Mouse (Mus musculus): ENCODE data around the gene Btnl2. TPM values are rescaled to one million over a fixed set of nuclear protein-coding genes. Genes with fewer than 3 reads are reported as not detected.

Btnl2 gene
- polyA plus RNA-seq, 1 experiment from 2014 or later = 0.14 TPM

DNA sequence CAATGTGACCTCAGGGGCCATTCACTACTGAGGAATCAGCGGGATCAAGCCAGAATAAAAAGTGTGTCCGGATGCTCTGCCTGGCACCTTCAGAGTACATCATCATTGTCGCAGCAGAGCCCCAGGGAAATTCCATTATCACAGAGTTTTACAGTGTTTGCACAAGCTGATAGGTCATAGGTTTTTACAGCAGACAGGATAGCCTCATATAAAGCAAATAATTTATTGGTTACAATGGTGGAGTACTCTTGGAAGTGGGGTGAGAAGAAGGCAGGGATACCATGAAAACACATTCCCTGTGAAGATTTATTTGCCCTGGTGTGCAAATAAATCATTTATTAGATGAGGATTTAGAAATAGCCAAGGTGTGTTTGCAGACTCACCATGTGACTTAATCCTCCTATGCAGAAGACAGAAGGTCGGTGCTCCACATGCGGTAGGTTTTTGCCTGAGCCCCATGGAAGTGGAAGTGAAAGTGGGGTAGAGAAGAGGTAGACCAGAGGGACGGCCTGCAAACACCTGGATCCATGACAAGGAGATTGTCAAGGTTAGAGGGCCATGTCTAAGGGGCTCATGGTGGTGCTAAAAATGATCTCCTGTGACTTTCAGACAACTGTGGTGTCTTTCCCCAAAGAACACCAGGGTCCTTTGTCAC, 18.6 kb downstream of the Btnl2 start:
- no peaks in the 10 kb centered on the region for H3K36me3 ChIP-seq (ENCODE audit: inconsistent target)
- WGBS (ENCODE audit: missing documents) = 87% methylated on average over 6 of the region's 6 CpGs
- no peak overlapping the region for H3K27ac ChIP-seq
- H3K4me3 ChIP-seq (ENCODE audit: inconsistent target) = no peak overlapping the region
- no peaks in the 10 kb centered on the region for H3K79me2 ChIP-seq (ENCODE audit: inconsistent target)

- Histone ChIP-seq H3K36me3 (ENCODE audit: inconsistent target) (no peaks in the 10 kb centered on the region), H3K27ac (no peak within 1 kb of the TSS), H3K79me2 (ENCODE audit: inconsistent target) (no peaks in the 10 kb centered on the region), H3K4me3 (ENCODE audit: inconsistent target) (no peak within 1 kb of the TSS)
- 94% methylated on average over 2 of the region's 2 CpGs for WGBS (ENCODE audit: missing documents)
These were observed 22.2 kb downstream of the Btnl2 start, which contains the start of gene Btnl1 for GRCm38 (mm10) chr17:34376847-34377246. Gene Btnl1, plus strand, starts transcription at chr17:34377132.

GRCm38 (mm10) chr17:34377450-34378209, 23.0 kb downstream of the Btnl2 start:
- H3K79me2 ChIP-seq (ENCODE audit: inconsistent target) = no peaks in the 10 kb centered on the region
- no peak overlapping the region for H3K27ac ChIP-seq
- no peak overlapping the region for H3K4me3 ChIP-seq (ENCODE audit: inconsistent target)
- 33% methylated on average over 6 of the region's 6 CpGs for WGBS (ENCODE audit: missing documents)
- no peaks in the 10 kb centered on the region for H3K36me3 ChIP-seq (ENCODE audit: inconsistent target)

- Histone ChIP-seq H3K4me3 (ENCODE audit: inconsistent target) (no peak overlapping the region), H3K79me2 (ENCODE audit: inconsistent target) (no peaks in the 10 kb centered on the region), H3K27ac (no peak overlapping the region), H3K36me3 (ENCODE audit: inconsistent target) (no peaks in the 10 kb centered on the region)
- WGBS (ENCODE audit: missing documents) = 75% methylated on average over 2 of the region's 2 CpGs
These were observed 24.1 kb downstream of the Btnl2 start for GRCm38 (mm10) chr17:34378716-34379115.

DNA sequence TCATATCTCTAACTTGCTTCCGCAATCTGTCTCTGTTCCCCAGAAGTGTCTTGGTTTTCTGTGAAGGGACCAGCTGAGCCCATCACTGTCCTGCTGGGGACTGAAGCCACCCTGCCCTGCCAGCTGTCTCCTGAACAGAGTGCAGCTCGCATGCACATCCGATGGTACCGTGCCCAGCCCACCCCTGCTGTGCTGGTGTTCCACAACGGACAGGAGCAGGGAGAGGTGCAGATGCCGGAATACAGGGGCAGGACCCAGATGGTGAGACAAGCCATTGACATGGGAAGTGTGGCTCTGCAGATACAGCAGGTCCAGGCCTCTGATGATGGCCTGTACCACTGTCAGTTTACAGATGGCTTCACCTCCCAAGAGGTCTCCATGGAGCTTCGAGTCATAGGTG, 24.8 kb downstream of the Btnl2 start:
- Histone ChIP-seq H3K4me3 (ENCODE audit: inconsistent target) (no peak overlapping the region), H3K79me2 (ENCODE audit: inconsistent target) (no peaks in the 10 kb centered on the region), H3K27ac (no peak overlapping the region), H3K36me3 (ENCODE audit: inconsistent target) (no peaks in the 10 kb centered on the region)
- WGBS (ENCODE audit: missing documents) = 95% methylated on average over 7 of the region's 7 CpGs

GRCm38 (mm10) chr17:34381876-34382275, 27.3 kb downstream of the Btnl2 start:
- no peaks in the 10 kb centered on the region for H3K79me2 ChIP-seq (ENCODE audit: inconsistent target)
- 85% methylated on average over 11 of the region's 11 CpGs for WGBS (ENCODE audit: missing documents)

DNA sequence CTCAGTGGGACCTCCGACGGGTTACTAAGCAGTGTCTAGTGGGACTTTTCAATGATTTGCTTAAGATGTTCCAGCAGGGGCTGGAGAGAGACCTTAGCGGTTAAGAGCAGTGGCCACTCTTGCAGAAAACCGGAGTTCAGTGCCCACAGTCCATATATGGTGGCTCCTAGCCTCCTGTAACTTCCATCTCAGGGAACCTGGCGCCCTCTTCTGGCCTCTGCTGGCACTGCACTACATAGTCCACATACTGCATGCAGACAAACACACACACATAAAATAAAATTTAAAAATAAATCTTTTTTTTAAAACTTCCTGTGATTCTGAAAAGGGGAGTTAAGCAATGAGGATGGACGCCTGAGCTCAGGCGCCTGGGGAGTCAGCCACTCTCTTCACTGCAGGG, 28.6 kb downstream of the Btnl2 start:
- WGBS (ENCODE audit: missing documents) = 83% methylated on average over 7 of the region's 7 CpGs
- Histone ChIP-seq H3K36me3 (ENCODE audit: inconsistent target) (no peaks in the 10 kb centered on the region), H3K4me3 (ENCODE audit: inconsistent target) (no peak overlapping the region), H3K79me2 (ENCODE audit: inconsistent target) (no peaks in the 10 kb centered on the region), H3K27ac (no peak overlapping the region)

More at GRCm38 (mm10) chr17:34381876-34382275, 27.3 kb downstream of the Btnl2 start:
- Histone ChIP-seq H3K4me3 (ENCODE audit: inconsistent target) (no peak overlapping the region), H3K36me3 (ENCODE audit: inconsistent target) (no peaks in the 10 kb centered on the region), H3K27ac (no peak overlapping the region)

DNA sequence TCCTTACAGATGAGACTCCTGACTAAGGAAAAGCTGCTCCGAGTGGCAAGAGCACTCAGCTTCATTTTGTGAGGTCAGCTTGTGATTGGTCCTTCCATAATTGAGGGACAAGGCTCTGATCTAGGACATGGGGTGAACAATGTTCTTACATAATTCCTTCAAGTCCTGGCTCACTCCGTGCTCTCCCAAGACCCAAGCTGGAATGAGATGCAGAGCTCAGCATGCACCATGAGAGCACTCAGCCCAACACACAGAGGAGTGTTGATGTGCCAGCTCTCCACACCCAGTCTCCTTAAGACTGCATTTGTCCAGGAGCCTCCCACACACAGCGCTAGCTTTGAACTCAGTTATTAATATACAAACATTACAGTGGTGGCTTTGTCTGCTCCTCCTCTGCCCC, 30.1 kb downstream of the Btnl2 start:
- no peak overlapping the region for H3K27ac ChIP-seq
- WGBS (ENCODE audit: missing documents) = 88% methylated on average over 3 of the region's 3 CpGs
- no peaks in the 10 kb centered on the region for H3K79me2 ChIP-seq (ENCODE audit: inconsistent target)

GRCm38 (mm10) chr17:34386656-34387055, 32.0 kb downstream of the Btnl2 start:
- Histone ChIP-seq H3K27ac (no peak overlapping the region), H3K79me2 (ENCODE audit: inconsistent target) (no peaks in the 10 kb centered on the region), H3K4me3 (ENCODE audit: inconsistent target) (no peak overlapping the region), H3K36me3 (ENCODE audit: inconsistent target) (no peaks in the 10 kb centered on the region)
- 5% methylated on average over 2 of the region's 2 CpGs for WGBS (ENCODE audit: missing documents)

More for the DNA sequence above, 30.1 kb downstream of the Btnl2 start:
- H3K4me3 ChIP-seq (ENCODE audit: inconsistent target) = no peak overlapping the region
- H3K36me3 ChIP-seq (ENCODE audit: inconsistent target) = no peaks in the 10 kb centered on the region

- Histone ChIP-seq H3K36me3 (ENCODE audit: inconsistent target) (no peaks in the 10 kb centered on the region), H3K79me2 (ENCODE audit: inconsistent target) (no peaks in the 10 kb centered on the region), H3K27ac (no peak overlapping the region), H3K4me3 (ENCODE audit: inconsistent target) (no peak overlapping the region)
- whole genome bisulfite sequencing (ENCODE audit: missing documents) = 47% methylated on average over 4 of the region's 4 CpGs
These were observed 33.9 kb downstream of the Btnl2 start for GRCm38 (mm10) chr17:34388513-34388912.

GRCm38 (mm10) chr17:34391507-34391906, 36.9 kb downstream of the Btnl2 start:
- WGBS (ENCODE audit: missing documents) = 35% methylated on average over 7 of the region's 7 CpGs
- no peak overlapping the region for H3K4me3 ChIP-seq (ENCODE audit: inconsistent target)
- no peaks in the 10 kb centered on the region for H3K79me2 ChIP-seq (ENCODE audit: inconsistent target)
- no peaks in the 10 kb centered on the region for H3K36me3 ChIP-seq (ENCODE audit: inconsistent target)
- no peak overlapping the region for H3K27ac ChIP-seq

DNA sequence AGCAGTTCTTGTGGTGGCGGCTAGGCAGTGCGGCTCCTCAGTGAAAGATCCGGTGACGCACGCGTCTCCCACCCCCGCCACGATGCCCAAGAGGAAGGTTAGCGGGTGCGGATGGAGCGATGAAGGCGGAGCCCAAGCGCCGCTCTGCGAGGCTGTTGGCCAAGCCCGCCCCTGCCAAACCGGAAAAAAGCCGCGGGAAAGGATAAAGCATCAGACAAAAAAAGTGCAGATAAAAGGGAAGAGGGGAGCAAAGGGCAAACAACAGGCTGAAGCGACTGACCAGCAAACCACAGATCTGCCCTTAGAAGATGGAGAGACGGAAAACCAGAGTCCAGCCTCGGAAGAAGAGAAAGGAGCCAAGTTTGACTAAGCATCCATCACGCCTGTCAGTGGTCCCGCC, 37.7 kb downstream of the Btnl2 start:
- WGBS (ENCODE audit: missing documents) = 2% methylated on average over 24 of the region's 24 CpGs
- Histone ChIP-seq H3K27ac (no peak overlapping the region), H3K36me3 (ENCODE audit: inconsistent target) (no peaks in the 10 kb centered on the region), H3K79me2 (ENCODE audit: inconsistent target) (no peaks in the 10 kb centered on the region), H3K4me3 (ENCODE audit: inconsistent target) (no peak overlapping the region; the same call in 1 of the 2 replicates)

DNA sequence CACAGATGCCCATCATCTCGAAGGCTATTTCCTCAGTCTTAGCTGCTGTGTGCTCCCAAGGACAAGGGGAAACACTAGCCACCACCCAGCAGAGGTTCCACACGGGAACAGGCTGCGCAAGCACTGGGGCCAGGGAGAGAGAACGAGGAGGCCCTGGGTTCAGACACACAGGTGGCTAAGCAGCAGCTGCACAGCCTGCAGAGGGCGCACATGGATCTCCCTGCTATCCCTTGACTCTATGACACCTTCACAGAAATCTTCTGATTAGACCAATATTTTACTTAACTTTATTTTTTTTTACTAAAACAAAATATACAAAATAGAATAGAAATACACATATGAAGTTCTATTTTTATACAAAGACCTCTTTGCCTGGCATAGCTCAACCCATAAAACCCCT, 42.7 kb downstream of the Btnl2 start:
- 74% methylated on average over 5 of the region's 5 CpGs for WGBS (ENCODE audit: missing documents)
- no peak overlapping the region for H3K27ac ChIP-seq

GRCm38 (mm10) chr17:34398058-34398710, 43.6 kb downstream of the Btnl2 start:
- no peaks in the 10 kb centered on the region for H3K79me2 ChIP-seq (ENCODE audit: inconsistent target)
- H3K36me3 ChIP-seq (ENCODE audit: inconsistent target) = no peaks in the 10 kb centered on the region
- 6% methylated on average over 9 of the region's 9 CpGs for WGBS (ENCODE audit: missing documents)
- no peak overlapping the region for H3K27ac ChIP-seq
- no peak overlapping the region; the same call in 1 of the 2 replicates for H3K4me3 ChIP-seq (ENCODE audit: inconsistent target)

More for the DNA sequence above, 42.7 kb downstream of the Btnl2 start:
- H3K4me3 ChIP-seq (ENCODE audit: inconsistent target) = no peak overlapping the region
- H3K79me2 ChIP-seq (ENCODE audit: inconsistent target) = no peaks in the 10 kb centered on the region
- no peaks in the 10 kb centered on the region for H3K36me3 ChIP-seq (ENCODE audit: inconsistent target)
